Mouse (Mus musculus) urinary bladder, postnatal 14 days (tissue): ENCODE measurements around the gene Cenpp.

ENCODE experiments used
- DNase-seq: peaks from one replicate; pipeline ENCODE4 v3.0.0; 2021; ENCODE audit warnings: low spot score

The Cenpp gene

GRCm38 (mm10) chr13:49530636-49531035 lies 121.9 kb downstream of the Cenpp start:
- no peak for DNase-seq

DNA sequence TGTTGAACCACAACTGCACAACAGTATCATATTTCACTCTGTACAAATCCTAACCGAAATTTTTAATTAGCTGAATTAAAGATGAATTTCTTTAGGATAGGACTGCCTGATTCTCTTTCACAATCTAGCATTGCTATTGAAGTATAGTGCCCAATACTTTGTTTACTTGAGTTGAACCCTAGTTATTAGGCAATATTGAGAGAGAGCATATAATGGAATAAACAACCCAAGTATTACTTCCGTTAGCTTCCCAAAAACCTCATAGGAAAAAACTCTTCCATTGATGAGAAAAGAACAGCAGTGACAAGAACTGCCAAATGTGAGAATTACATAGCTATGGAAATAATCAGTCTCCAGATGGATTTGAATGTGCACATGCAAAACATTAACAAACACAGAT lies 126.3 kb downstream of the Cenpp start:
- no peak for DNase-seq

DNA sequence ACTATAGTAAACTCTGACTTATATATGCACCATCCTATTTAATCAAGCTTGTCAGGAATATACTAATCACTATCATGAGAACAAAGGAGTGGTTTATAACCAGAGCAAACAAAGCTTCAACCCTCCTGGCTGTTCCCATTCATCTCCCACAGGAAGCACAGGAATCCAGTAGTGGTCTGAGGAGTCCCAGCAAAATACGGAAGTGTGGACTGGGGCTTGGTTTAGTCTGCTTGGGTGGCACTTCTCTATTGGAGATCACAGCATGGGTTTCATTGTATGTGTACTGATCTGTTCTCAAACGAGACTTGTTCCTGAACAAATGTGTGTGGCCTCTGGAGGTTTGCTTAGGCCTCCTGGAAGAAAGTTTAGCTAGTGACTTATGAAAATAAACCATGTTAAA lies 133.8 kb downstream of the Cenpp start:
- no peak for DNase-seq

DNA sequence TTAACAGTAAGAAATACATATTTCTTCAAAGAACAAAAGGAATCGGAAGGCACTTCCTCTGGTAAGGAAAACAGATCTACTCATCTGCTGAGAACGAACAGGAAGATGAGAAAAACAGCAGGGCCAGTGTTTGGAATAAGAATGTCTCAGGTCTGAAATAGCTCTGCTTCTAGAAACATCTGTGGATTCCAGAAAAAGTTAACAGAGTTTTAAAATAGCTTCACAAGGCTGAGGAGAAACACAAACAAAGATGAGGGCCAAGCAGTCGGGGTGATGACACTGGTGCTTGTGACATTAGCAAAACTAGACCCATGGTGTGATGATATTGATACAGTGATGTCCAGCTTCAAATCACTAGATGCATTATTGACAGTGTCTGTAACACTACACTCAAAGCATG lies 145.4 kb downstream of the Cenpp start:
- DNase-seq, result no peak

GRCm38 (mm10) chr13:49505776-49506175 lies 146.8 kb downstream of the Cenpp start:
- DNase-seq, result no peak

- no peak for DNase-seq
Measured at GRCm38 (mm10) chr13:49504510-49504909, 148.1 kb downstream of the Cenpp start, which contains the start of gene Ecm2. Gene Ecm2 (plus strand): TSS chr13:49504810.

GRCm38 (mm10) chr13:49492376-49493368 lies 159.9 kb downstream of the Cenpp start, which contains the start of gene Tes3-ps:
Gene Tes3-ps (plus strand): TSS chr13:49493318.
- no peak for DNase-seq

DNA sequence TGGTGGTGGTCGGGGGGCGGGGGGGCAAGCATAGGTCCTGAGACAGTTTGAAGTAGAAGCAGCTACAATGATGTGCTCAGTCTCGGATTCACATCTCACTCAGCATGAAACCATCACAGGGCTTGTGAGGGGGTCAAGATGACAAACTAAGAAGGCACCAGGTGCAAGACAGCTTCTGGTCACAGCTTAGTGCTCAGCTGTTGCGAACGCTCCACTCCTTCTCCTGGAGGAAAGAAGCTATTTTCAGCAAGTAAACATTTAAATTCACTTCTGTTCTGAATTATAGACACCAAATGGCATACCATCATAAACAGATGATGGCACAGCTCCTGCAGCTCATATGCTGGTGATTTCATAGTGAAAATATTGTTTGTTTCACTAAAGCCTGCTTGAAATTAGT lies 167.2 kb downstream of the Cenpp start:
- no peak for DNase-seq

DNA sequence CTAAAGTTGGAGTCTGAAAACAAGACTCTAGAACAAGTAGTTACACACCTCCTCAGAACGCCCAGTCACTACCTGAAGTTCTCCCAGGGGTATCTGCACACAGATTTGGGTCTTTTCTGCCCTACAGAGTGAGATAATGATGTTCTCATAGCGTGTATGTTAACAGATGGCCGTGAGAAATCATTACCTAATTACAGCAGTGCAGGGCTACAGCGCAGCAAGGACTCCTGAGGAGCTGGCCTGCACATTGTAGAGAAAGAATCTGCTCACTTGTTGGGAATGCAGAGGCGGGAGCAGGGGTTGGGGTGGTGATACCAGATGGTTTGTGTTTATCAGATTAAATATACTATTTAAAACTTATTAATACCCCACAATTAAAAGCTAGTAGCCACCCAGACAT lies 172.0 kb downstream of the Cenpp start:
- DNase-seq, result no peak

- peak; percentile 79 for DNase-seq
Measured at GRCm38 (mm10) chr13:49480057-49480456, 172.5 kb downstream of the Cenpp start.

DNA sequence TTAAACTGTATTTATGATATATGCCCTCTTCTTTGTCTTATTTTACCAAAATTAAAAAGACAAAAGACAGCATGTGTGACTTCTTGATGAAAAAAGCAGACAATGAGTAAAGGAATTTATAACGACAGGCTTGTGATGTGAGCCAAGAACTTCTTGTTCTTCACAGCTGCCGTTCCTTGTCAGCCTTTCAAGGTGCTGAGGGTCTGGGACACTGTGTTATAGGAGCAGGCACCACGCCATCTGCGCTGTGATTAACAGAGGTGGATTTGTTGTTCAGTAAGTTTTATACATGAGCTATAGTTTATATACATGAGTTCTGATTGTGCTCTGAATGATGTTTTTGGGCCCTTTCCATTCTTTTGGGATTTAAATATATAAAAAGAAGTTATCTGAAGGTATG lies 173.2 kb downstream of the Cenpp start:
- peak; percentile 53 for DNase-seq

GRCm38 (mm10) chr13:49478851-49479374 lies 173.7 kb downstream of the Cenpp start:
- DNase-seq, result no peak

GRCm38 (mm10) chr13:49477887-49478286 lies 174.7 kb downstream of the Cenpp start:
- no peak for DNase-seq

DNA sequence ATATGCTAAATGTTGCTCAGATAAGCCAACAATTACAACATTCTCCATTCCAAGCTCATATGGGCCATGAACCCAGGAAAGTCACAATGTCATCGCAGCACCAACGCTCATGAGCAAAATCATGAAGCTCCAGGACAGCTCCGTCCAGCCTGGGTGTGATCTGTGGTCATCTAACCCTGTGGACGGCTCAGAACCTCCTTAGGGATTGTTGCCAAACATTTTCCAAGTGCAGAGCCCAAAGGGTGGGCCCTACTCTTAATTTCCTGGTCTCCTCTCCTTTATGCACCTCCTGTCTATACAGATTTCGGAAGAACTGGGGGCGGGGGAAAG lies 179.9 kb downstream of the Cenpp start:
- no peak for DNase-seq

DNA sequence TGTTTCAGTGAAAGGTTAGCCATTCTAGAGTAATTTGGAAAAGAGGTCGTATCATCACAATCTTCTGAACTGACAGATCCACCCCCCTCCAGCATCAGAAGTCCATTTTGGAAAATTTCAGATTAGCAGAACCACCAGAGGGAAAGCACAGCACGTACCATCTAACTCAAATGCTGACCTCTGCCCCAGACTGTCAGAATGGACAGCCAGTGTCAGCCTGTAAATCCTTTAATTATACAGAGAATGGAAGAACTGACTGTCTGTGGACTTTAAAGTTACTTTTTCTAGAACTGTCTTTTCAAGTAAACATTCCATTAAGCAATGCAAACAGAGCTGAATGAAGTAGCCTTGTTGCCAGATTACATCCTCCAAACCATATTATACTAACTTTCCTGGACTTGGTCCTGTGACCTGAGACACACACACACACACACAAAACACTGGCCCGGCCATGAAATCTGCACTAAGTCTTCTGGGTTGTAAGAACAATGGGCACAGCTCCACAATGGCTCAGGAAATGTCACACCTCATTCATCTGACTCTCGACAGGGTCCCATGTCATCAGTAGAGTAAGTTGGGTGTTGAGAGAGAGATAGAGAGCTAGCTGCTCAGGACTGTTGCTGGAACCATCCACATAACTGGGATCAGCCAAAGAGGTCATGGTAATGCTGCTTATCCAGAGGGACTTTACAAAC lies 180.5 kb downstream of the Cenpp start:
- DNase-seq, result no peak

DNA sequence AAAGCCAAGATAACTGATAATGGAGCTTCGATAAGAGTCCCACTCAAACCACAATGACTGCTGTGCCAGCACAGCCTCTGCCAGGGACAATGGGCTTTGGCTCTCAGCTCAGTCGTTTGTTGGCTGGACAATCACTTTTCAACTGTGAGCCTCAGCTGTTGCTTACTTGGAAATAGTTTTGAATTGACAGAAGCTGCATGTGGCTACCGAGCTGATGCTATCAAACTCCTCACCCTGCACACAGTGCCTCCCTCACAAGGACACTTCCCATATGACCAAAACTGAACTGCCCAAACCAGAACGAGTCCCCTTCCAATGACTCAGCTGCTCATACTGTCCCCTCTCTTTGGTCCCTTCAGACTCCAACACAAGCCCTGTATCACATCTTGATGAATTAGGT lies 181.8 kb downstream of the Cenpp start:
- no peak for DNase-seq

- no peak for DNase-seq
Measured at GRCm38 (mm10) chr13:49470319-49470718, 182.3 kb downstream of the Cenpp start.

- DNase-seq, result no peak
Measured at GRCm38 (mm10) chr13:49469002-49469401, 183.6 kb downstream of the Cenpp start.

GRCm38 (mm10) chr13:49467585-49467984 lies 185.0 kb downstream of the Cenpp start:
- DNase-seq, result no peak

DNA sequence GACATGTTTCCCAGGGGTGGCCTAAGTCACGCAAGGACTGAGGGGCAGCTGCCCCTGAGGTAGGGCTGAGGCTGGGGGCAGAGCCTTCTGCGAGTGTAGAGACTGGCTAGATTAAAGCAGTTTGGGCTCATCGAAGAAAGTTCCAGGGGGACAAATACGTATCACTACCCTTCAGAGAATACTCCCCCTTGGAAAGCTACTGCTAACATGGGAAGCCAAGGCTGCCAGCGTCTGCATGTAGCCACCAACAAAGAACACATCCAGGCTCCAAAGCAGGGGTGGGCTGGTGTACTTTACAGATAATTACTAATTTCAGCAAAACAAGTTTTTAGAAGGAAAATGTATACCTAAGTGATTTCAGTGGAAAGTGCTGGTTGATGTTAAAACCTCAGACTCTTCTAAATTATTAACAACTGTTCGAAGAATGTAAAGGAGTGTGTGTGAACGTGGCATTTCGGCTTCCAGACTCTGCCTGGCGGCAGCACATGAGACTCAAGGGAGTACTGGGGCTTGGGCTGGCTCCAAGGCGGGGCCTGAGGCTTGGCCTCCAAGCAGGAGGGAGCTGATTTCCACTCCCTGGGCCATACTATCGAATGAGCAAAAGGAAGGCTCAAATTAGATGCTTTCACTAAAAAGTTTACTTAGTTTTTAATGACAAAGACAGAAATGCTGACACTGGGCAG lies 186.1 kb downstream of the Cenpp start:
- DNase-seq, result peak; percentile 72

- no peak for DNase-seq
Measured at GRCm38 (mm10) chr13:49465875-49466274, 186.7 kb downstream of the Cenpp start.

DNA sequence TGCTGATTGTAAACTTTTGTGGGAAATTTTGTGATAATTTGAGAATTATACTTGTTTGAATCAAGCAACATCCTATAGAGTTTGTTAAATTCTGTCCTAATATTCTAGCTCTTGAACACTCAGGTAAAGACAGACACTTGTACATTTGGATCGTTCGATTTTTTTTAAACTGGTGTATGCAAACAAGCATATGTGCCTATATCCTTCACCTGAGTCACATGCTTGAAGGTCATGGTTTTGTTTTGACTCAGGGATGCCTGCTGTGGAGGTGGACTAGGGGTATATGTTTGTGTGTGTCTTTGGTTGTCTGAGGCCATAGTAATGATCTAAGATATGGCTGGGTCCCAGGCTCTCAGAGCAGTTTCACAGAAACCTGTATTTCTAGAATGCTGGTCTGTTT lies 189.7 kb downstream of the Cenpp start:
- no peak for DNase-seq
